Mouse (Mus musculus) testis, adult 2 months (tissue): ENCODE results near the gene Gm10198. TPM values are rescaled to one million over a fixed set of nuclear protein-coding genes. Genes with fewer than 3 reads are reported as not detected.

ENCODE experiments used
- H3K27ac ChIP-seq: fragments of 200-500 bp; 2 replicates; pipeline ENCODE4 v1.5.1; 2012; ENCODE audit warnings: low read depth, low read length; ENCODE audit not compliant: control insufficient read depth, insufficient read depth
- H3K27me3 ChIP-seq: fragments of 200-500 bp; 2 replicates; pipeline ENCODE4 v1.6.1; 2012; ENCODE audit warnings: mild to moderate bottlenecking, low read length, moderate library complexity; ENCODE audit not compliant: control insufficient read depth, insufficient read depth
- H3K36me3 ChIP-seq: fragments of 200-500 bp; 2 replicates; pipeline ENCODE4 v1.6.1; 2012; ENCODE audit warnings: mild to moderate bottlenecking, low read length; ENCODE audit not compliant: control insufficient read depth, insufficient read depth
- H3K4me1 ChIP-seq: fragments of 200-500 bp; 2 replicates; pipeline ENCODE4 v1.6.1; 2012; ENCODE audit warnings: low read length; ENCODE audit not compliant: control insufficient read depth, insufficient read depth
- H3K4me3 ChIP-seq: fragments of 200-500 bp; 2 replicates; pipeline ENCODE4 v1.5.1; 2012; ENCODE audit warnings: low read depth, mild to moderate bottlenecking, low read length, moderate library complexity, mixed read lengths; ENCODE audit not compliant: control insufficient read depth
- CTCF ChIP-seq: fragments of 200-500 bp; IDR thresholded peaks from 2 replicates; pipeline ENCODE4 v1.5.1; 2012; ENCODE audit warnings: low read depth, mild to moderate bottlenecking, inconsistent platforms, low read length, moderate library complexity; ENCODE audit not compliant: control insufficient read depth, insufficient read depth, insufficient replicate concordance
- POLR2A ChIP-seq: fragments of 200-500 bp; IDR thresholded peaks from 2 replicates; pipeline ENCODE4 v1.6.1; 2012; ENCODE audit warnings: low read depth, mild to moderate bottlenecking, inconsistent platforms, low read length, moderate library complexity; ENCODE audit not compliant: control insufficient read depth
- polyA plus RNA-seq: library from polyadenylated mRNA; depleted of rRNA; stranded (reverse); fragments of >200 nt; gene quantifications from 2 replicates; pipeline ENCODE4 v1.2.3, GENCODE M21; 2012; rRNA removed

The Gm10198 gene
- not detected in 2 replicates for polyA plus RNA-seq

DNA sequence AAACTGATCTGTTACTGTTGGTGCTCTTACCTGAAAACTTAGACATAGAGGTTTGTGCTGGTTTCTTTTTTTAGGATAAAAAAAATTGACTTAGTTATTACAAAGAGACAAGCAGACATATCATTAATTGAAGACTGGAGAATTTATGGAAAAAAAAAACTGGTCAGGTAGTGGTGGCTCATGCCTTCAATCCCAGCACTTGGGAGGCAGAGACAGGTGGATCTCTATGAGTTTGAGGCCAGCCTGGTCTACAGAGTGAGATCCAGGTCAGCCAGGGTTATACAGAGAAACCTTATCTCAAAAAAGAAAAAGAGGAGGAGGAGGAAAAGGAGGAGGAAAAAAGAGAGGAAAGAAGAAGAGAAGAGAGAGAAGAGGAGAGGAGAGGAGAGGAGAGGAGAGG, at the start of gene Gm10198:
TSS of gene Gm10198 (plus strand) at position 301 of the 400 bp plus-strand sequence.
- H3K4me1 ChIP-seq = no peaks in the 10 kb centered on the region
- TF ChIP-seq POLR2A (no peak), CTCF (no peak)

DNA sequence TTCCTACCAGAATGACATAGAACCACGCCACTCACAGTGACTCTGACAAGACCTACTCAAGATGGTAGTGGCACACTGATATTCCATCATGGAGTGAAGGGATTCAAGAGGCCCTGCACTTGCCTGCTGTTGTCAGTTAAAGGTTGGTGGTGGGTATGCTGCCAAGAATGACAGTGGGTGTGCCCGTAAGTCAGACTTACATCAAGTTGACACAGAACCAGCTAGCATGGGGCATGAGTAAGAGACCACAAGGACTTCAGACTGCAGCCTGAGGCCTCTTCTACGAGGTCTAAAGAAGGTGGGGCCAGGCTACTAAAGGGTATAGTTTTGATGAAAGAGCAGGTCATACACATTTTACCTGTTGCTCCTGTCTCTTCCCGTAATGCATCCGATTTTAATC, 47.3 kb upstream of the Gm10198 start:
- TF ChIP-seq CTCF = no peak
- no peak for TF ChIP-seq POLR2A
- no peaks in the 10 kb centered on the region for H3K36me3 ChIP-seq
- H3K27ac ChIP-seq = no peak overlapping the region

More for the DNA sequence above, at the start of gene Gm10198:
- Histone ChIP-seq H3K27me3 (no peaks in the 10 kb centered on the region), H3K36me3 (no peaks in the 10 kb centered on the region), H3K27ac (no peak within 1 kb of the TSS), H3K4me3 (no peak within 1 kb of the TSS)

DNA sequence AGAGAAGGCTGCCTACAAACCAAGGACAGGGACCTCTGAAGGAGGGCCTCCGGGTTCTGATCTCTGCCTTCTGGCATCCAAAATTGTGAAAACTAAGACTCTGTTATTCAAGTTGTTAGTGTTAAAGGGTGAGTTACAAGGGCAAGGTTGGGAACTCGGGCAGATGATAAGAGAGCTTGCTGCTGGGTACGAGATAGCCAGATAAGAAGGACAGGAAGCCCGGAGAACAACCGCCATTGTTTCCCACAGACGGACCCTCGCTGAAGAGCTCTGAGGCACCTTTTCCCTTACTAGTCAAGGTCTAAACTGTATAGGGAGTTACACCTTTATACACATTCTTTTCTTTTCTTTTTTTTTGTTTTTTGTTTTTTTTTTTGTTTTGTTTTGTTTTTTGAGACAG, 39.8 kb upstream of the Gm10198 start:
- TF ChIP-seq CTCF (no peak), POLR2A (no peak)
- Histone ChIP-seq H3K4me1 (peaks cover 17% of the 10 kb centered on the region), H3K4me3 (no peak overlapping the region), H3K27me3 (no peaks in the 10 kb centered on the region), H3K27ac (no peak overlapping the region), H3K36me3 (no peaks in the 10 kb centered on the region)

More for the DNA sequence above, 47.3 kb upstream of the Gm10198 start:
- Histone ChIP-seq H3K4me1 (no peaks in the 10 kb centered on the region), H3K27me3 (no peaks in the 10 kb centered on the region), H3K4me3 (no peak overlapping the region)

DNA sequence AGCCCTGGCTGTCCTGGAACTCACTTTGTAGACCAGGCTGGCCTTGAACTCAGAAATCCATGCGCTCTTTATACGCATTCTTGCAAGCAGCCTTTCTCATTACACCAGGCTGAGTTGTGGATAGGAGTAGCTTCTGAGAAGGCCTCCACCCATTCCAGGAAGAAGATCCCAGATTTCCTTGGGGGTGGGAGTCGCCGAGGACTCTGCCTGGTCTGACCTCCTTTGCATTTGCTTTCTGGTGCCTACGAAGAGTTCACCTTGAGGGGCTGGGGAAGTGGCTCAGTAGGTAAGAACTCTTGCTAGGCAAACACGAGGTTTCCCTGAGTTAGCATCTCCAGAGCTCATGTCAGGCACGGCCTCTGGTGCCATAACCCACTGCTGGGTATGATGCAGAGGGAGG, 39.4 kb upstream of the Gm10198 start:
- Histone ChIP-seq H3K4me1 (peaks cover 17% of the 10 kb centered on the region), H3K27me3 (no peaks in the 10 kb centered on the region), H3K4me3 (no peak overlapping the region), H3K27ac (no peak overlapping the region), H3K36me3 (no peaks in the 10 kb centered on the region)
- TF ChIP-seq CTCF = no peak
- no peak for TF ChIP-seq POLR2A

DNA sequence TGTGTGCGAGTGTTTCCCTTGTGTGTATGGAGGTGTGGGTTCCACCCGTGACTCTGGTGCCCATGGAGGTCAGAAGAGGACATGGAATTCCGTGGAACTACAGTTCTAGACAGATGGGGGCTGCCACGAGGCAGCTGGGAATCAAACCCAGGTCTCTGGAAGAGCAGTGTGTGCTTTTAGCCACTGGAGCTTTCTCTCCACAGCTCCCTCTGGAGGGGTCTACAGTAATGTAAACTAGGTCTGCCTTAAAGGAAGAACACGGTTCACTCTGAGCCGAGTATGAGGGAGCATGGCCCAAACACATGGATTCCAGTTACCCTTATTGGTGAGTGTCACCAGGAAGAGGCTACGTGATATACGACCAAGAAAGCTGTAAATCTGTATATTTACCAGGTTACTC, 38.6 kb upstream of the Gm10198 start:
- H3K27me3 ChIP-seq = no peaks in the 10 kb centered on the region
- H3K4me1 ChIP-seq = peaks cover 17% of the 10 kb centered on the region
- H3K36me3 ChIP-seq = no peaks in the 10 kb centered on the region
- H3K4me3 ChIP-seq = no peak overlapping the region
- H3K27ac ChIP-seq = no peak overlapping the region
- TF ChIP-seq CTCF = no peak

DNA sequence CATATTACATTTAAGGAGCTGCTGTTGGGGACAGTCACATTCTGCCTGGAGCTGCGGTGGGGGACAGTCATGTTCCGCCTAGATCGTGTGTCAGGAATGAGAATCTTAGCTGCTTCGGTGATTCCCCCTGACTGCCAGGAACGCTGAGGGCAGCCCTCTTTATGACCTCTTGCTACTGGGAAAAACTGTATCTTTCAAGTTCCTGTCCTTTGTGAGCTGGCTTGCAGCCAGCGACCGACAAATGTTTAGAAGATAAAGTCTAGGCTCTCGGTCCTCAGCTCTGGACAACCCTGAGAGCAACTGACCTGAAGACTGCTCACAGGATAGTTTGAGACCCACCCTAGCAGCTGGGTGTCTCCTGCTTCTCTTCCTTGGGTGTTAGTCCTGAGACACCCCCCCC, 37.3 kb upstream of the Gm10198 start:
- Histone ChIP-seq H3K27ac (no peak overlapping the region), H3K36me3 (no peaks in the 10 kb centered on the region), H3K4me3 (no peak overlapping the region), H3K4me1 (peaks cover 17% of the 10 kb centered on the region), H3K27me3 (no peaks in the 10 kb centered on the region)
- TF ChIP-seq POLR2A (no peak), CTCF (no peak)

DNA sequence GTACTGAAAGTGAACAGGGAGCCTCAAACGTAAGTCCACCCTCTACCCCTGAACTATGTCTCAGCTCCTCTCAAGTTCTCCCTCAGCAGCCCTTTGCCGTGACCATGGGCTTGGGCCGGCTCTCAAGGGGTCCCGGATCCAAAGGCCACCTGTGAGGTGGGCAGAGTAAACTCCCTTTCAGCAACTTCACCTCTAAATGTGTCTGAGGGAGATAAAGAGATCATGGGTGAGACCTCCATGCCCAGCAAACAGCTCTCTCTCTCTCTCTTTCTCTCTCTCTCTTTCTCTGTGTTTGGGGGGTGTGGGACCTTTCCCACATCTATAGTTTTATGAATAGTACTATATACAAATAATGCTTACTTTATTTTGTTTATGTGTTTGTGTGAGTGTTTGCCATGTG, 36.2 kb upstream of the Gm10198 start:
- Histone ChIP-seq H3K36me3 (no peaks in the 10 kb centered on the region), H3K4me3 (no peak overlapping the region), H3K4me1 (peaks cover 14% of the 10 kb centered on the region), H3K27ac (no peak overlapping the region), H3K27me3 (no peaks in the 10 kb centered on the region)
- TF ChIP-seq POLR2A (no peak), CTCF (no peak)

DNA sequence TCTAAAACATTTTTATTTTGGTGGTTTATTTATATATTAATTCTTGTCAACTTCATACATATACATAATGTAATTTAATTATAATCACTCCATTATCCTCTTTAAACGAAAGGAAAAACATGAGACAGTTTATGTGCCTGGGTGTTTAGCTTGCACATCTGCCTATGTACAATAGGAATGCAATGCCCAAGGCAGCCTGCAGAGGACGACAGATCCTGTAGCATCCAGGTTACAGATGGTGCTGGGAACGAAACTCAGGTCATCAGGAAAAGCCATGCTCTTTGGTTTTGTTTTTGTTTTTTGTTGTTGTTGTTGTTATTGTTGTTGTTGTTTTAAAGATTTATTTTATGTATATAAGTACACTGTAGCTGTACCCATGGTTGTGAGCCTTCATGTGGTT, 32.4 kb upstream of the Gm10198 start:
- no peak overlapping the region for H3K4me3 ChIP-seq
- H3K27ac ChIP-seq = no peak overlapping the region
- TF ChIP-seq POLR2A = no peak
- peak; percentile 27; the same call in 1 of the 2 replicates for TF ChIP-seq CTCF
- H3K4me1 ChIP-seq = no peaks in the 10 kb centered on the region
- no peaks in the 10 kb centered on the region for H3K27me3 ChIP-seq
- no peaks in the 10 kb centered on the region for H3K36me3 ChIP-seq
